Mouse (Mus musculus): ENCODE measurements around the gene Acot7.

Gene Acot7

GRCm38 (mm10) chr4:152296874-152297861, 119.2 kb downstream of the Acot7 start, which contains the start of gene Icmt:
Gene Icmt (plus strand): TSS chr4:152297227.
- DNase-seq (ENCODE audit: low spot score in 2 of 2): peak; percentile 99 to 100

GRCm38 (mm10) chr4:152298836-152299235, 120.9 kb downstream of the Acot7 start:
- no peak for DNase-seq (ENCODE audit: low spot score in 2 of 2)

GRCm38 (mm10) chr4:152300375-152300774, 122.4 kb downstream of the Acot7 start:
- no peak for DNase-seq (ENCODE audit: low spot score in 2 of 2)

GRCm38 (mm10) chr4:152302012-152302411, 124.1 kb downstream of the Acot7 start:
- DNase-seq (ENCODE audit: low spot score in 2 of 2): no peak

GRCm38 (mm10) chr4:152303172-152303571, 125.2 kb downstream of the Acot7 start:
- no peak for DNase-seq (ENCODE audit: low spot score in 2 of 2)

- DNase-seq (ENCODE audit: low spot score in 2 of 2): no peak
Observed at GRCm38 (mm10) chr4:152304685-152305084, 126.8 kb downstream of the Acot7 start.

GRCm38 (mm10) chr4:152305991-152306390, 128.1 kb downstream of the Acot7 start:
- no peak for DNase-seq (ENCODE audit: low spot score in 2 of 2)

- DNase-seq (ENCODE audit: low spot score in 2 of 2): no peak
Observed at GRCm38 (mm10) chr4:152307542-152307941, 129.6 kb downstream of the Acot7 start.

- DNase-seq (ENCODE audit: low spot score in 2 of 2): no peak
Observed at GRCm38 (mm10) chr4:152312186-152312585, 134.3 kb downstream of the Acot7 start.

- no peak for DNase-seq (ENCODE audit: low spot score in 2 of 2)
Observed at GRCm38 (mm10) chr4:152313211-152313632, 135.3 kb downstream of the Acot7 start.

- DNase-seq (ENCODE audit: low spot score in 2 of 2): no peak
Observed at GRCm38 (mm10) chr4:152313934-152314333, 136.0 kb downstream of the Acot7 start.

GRCm38 (mm10) chr4:152315498-152316213, 137.7 kb downstream of the Acot7 start:
- DNase-seq (ENCODE audit: low spot score in 2 of 2): no peak

GRCm38 (mm10) chr4:152317631-152318033, 139.7 kb downstream of the Acot7 start:
- no peak for DNase-seq (ENCODE audit: low spot score in 2 of 2)

- DNase-seq (ENCODE audit: low spot score in 2 of 2): peak; percentile 38 to 54
Observed at GRCm38 (mm10) chr4:152318517-152319234, 140.7 kb downstream of the Acot7 start, which contains the start of gene Rnf207. Gene Rnf207 (minus strand): TSS chr4:152318993.
